Comparison of ENCODE assay signal across 41 mouse cellular contexts in the genomic region with DNA sequence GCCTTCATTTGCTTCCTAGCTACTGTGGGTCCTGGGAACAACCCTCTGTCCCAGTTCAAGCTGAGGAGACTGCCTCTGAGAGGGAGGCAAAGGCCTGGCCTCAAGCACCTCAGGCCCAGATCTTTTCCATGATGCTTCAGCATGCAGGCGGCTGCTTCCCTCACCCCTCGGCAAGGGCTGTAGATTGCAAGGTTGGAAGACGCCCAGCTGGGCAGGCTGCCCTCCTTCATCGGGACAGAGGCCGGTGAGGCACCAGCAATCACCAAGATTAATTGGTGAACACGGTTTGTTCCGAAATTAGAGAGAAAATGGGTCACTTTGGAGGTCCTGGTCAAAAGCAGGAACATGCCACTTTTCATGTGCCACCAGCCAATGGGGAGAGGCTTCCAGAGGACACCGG. TPM values are rescaled to one million over a fixed set of nuclear protein-coding genes. Genes with fewer than 3 reads are reported as not detected.
A peak's percentile ranks its signal among the peaks of the same experiment; 100 is the strongest.
DNase-seq lines count a peak whose midpoint lies in the region; ATAC-seq and TF ChIP-seq lines count a peak whose summit lies in the region.
"Had no signal": no experiment of that assay in that cellular context is flagged by ENCODE, and none has a peak within 500 bp of the region (broad histone marks: within the 10 kb centered on the region; RNA-seq: fewer than 3 reads in every experiment).

No protein-coding gene starts in this region.

- H3K27ac ChIP-seq in left cerebral cortex, adult 2 months = no peak overlapping the region
- no peak overlapping the region for H3K27ac ChIP-seq in midbrain, embryonic 14.5 days (replicated peaks; ENCODE audit: low read depth, low read length)
- H3K27ac ChIP-seq: embryonic facial prominence, embryonic 10.5 days; embryonic facial prominence, embryonic 15.5 days; forebrain, embryonic 12.5 days; hindbrain, embryonic 13.5 days; kidney, postnatal 0 days; liver, embryonic 12.5 days; midbrain, embryonic 12.5 days had no signal

- WGBS in midbrain, embryonic 14.5 days = 89% methylated on average over 8 of the region's 8 CpGs

- no peaks in the 10 kb centered on the region for H3K4me1 ChIP-seq in midbrain, embryonic 14.5 days (ENCODE audit: control insufficient read depth, insufficient read depth, low read length)
- H3K4me1 ChIP-seq: embryonic facial prominence, embryonic 10.5 days; embryonic facial prominence, embryonic 15.5 days; forebrain, embryonic 12.5 days; hindbrain, embryonic 13.5 days; liver, embryonic 12.5 days; megakaryocyte, embryonic 14.5 days; midbrain, embryonic 12.5 days had no signal

- H3K9me3 ChIP-seq in midbrain, embryonic 14.5 days (ENCODE audit: control insufficient read depth, low read length) = peaks cover 5% of the 10 kb centered on the region; the same call in 1 of the 2 replicates
- H3K9me3 ChIP-seq: embryonic facial prominence, embryonic 10.5 days; embryonic facial prominence, embryonic 15.5 days; forebrain, embryonic 12.5 days; liver, embryonic 12.5 days; midbrain, embryonic 12.5 days had no signal

- ATAC-seq in midbrain, embryonic 14.5 days (ENCODE audit: low FRiP score, low TSS enrichment) = no peak
- ATAC-seq: forebrain, postnatal 0 days; intestine, embryonic 16.5 days; liver, embryonic 12.5 days; liver, postnatal 0 days had no signal

- no peak overlapping the region for H3K4me3 ChIP-seq in left cerebral cortex, adult 2 months
- no peak overlapping the region for H3K4me3 ChIP-seq in midbrain, embryonic 14.5 days (replicated peaks; ENCODE audit: low read depth, low read length)
- H3K4me3 ChIP-seq: embryonic facial prominence, embryonic 10.5 days; embryonic facial prominence, embryonic 15.5 days; forebrain, embryonic 12.5 days; hindbrain, embryonic 13.5 days; liver, embryonic 12.5 days; megakaryocyte, embryonic 14.5 days; midbrain, embryonic 12.5 days had no signal

- no peaks in the 10 kb centered on the region for H3K36me3 ChIP-seq in midbrain, embryonic 14.5 days (ENCODE audit: control insufficient read depth, insufficient read depth, low read length)
- H3K36me3 ChIP-seq: embryonic facial prominence, embryonic 10.5 days; embryonic facial prominence, embryonic 15.5 days; forebrain, embryonic 12.5 days; hindbrain, embryonic 13.5 days; liver, embryonic 12.5 days; midbrain, embryonic 12.5 days had no signal

- TF ChIP-seq CTCF in left cerebral cortex, adult 2 months (IDR thresholded peaks at IDR 0.05) = no peak

- intact Hi-C loops in left cerebral cortex, postnatal 4 days (cut with DNase I) = no loop called here
- intact Hi-C loops in left cerebral cortex, adult 2 months (cut with DNase I) = no loop called here
- intact Hi-C loops in heart, postnatal 25 days (cut with DNase I) = no loop called here

- no peak overlapping the region for H3K9ac ChIP-seq in midbrain, embryonic 14.5 days (replicated peaks; ENCODE audit: low read length)
- H3K9ac ChIP-seq: embryonic facial prominence, embryonic 15.5 days; forebrain, embryonic 12.5 days; forebrain, postnatal 0 days; hindbrain, embryonic 13.5 days; liver, embryonic 12.5 days; liver, postnatal 0 days; midbrain, embryonic 12.5 days had no signal

- no peak overlapping the region for H3K4me2 ChIP-seq in midbrain, embryonic 14.5 days (ENCODE audit: low read length)
- H3K4me2 ChIP-seq: embryonic facial prominence, embryonic 15.5 days; forebrain, embryonic 12.5 days; heart, embryonic 11.5 days; hindbrain, embryonic 13.5 days; liver, embryonic 12.5 days; midbrain, embryonic 12.5 days had no signal

- DNase-seq in cerebellum, postnatal 10 days = peak; percentile 65 to 75
- no peak for DNase-seq in cerebellum, adult 8-10 months
- peak; percentile 28 for DNase-seq in left cerebral cortex, postnatal 4 days
- no peak for DNase-seq in left cerebral cortex, adult 2 months (ENCODE audit: extremely low spot score in 1 of 2, low spot score in 2 of 2)
- peak; percentile 42 for DNase-seq in adrenal gland, adult 8-10 months
- peak; percentile 61 to 75 for DNase-seq in adrenal gland, postnatal 36 days
- DNase-seq in heart, postnatal 25 days (ENCODE audit: low spot score) = no peak
- no peak for DNase-seq in midbrain, embryonic 14.5 days
- DNase-seq: B cell, adult 2 months; forebrain, postnatal 0 days; gastrocnemius, postnatal 10 days; heart, adult 11 months; heart, postnatal 4 days; kidney, adult 8-10 months; kidney, postnatal 4 days; layer of hippocampus, adult 9-11 months; liver, postnatal 0 days; lung, postnatal 4 days; right cerebral cortex, adult 18-20 months; spleen, adult 18-20 months; thymus, postnatal 14 days had no signal

- H3K27me3 ChIP-seq in midbrain, embryonic 14.5 days (ENCODE audit: control insufficient read depth, insufficient read depth, low read length) = no peaks in the 10 kb centered on the region
- H3K27me3 ChIP-seq: embryonic facial prominence, embryonic 15.5 days; forebrain, embryonic 12.5 days; midbrain, embryonic 12.5 days had no signal

RNA-seq across cellular contexts. Expression of a gene that starts 47.0 kb away (rescaled TPM):
- total RNA-seq in left cerebral cortex, postnatal 4 days (2021) = not detected
- total RNA-seq in left cerebral cortex, adult 2 months (2021) = not detected
- not detected for total RNA-seq in adrenal gland, adult 8-10 months (2022)
- not detected for total RNA-seq in adrenal gland, postnatal 36 days (2021)
- not detected for total RNA-seq in heart, postnatal 25 days (2021)
- not detected in 2 replicates for polyA plus RNA-seq in midbrain, embryonic 14.5 days (2014; fragmentation: Nextera tagmentation; extraction: Ambion mirVana)
- total RNA-seq: common myeloid progenitor, adult 5-6 weeks; forebrain, postnatal 0 days; gastrocnemius, postnatal 10 days; heart, postnatal 4 days; left cerebral cortex, adult 8-10 months; left cerebral cortex, postnatal 36 days; monocyte, adult 5-6 weeks had no signal
- polyA plus RNA-seq: embryonic facial prominence, embryonic 10.5 days; embryonic facial prominence, embryonic 15.5 days; forebrain, embryonic 12.5 days; forebrain, postnatal 0 days; heart, embryonic 11.5 days; heart, embryonic 16.5 days; hindbrain, embryonic 13.5 days; intestine, embryonic 16.5 days; kidney, postnatal 0 days; limb, embryonic 14.5 days; liver, embryonic 12.5 days; liver, postnatal 0 days; lung, embryonic 16.5 days; midbrain, embryonic 12.5 days; neural tube, embryonic 14.5 days; stomach, embryonic 16.5 days; urinary bladder, adult 2 months had no signal

Comparison
In these comparisons a context has a peak if more than half of its experiments do, and no peak if none do; other contexts are left out.
1. DNase-seq: peak in cerebellum, postnatal 10 days (2 of 2), left cerebral cortex, postnatal 4 days (single experiment), adrenal gland, adult 8-10 months (single experiment) and adrenal gland, postnatal 36 days (2 of 2); none in cerebellum, adult 8-10 months (single experiment), left cerebral cortex, adult 2 months (0 of 2), heart, postnatal 25 days (single experiment) and midbrain, embryonic 14.5 days (single experiment).